Mouse (Mus musculus) liver, embryonic 16.5 days (tissue): ENCODE measurements around the gene Cyp2s1. TPM values are rescaled to one million over a fixed set of nuclear protein-coding genes. Genes with fewer than 3 reads are reported as not detected.
A peak's percentile ranks its signal among the peaks of the same experiment; 100 is the strongest.

Source experiments
- ATAC-seq: fragments of 200-750 bp; cut with Nextera tagmentation; 2 replicates; pipeline ENCODE4 v1.8.0; 2017; ENCODE audit warnings: low read depth, mild to moderate bottlenecking, moderate number of reproducible peaks, moderate library complexity
- H3K27ac ChIP-seq: fragments of 300-500 bp; sonication (generic); 2 replicates; pipeline ENCODE4 v1.5.1; 2014; ENCODE audit warnings: mild to moderate bottlenecking, low read length
- H3K27me3 ChIP-seq: fragments of 300-500 bp; sonication (generic); 2 replicates; pipeline ENCODE4 v1.6.1; 2014; ENCODE audit warnings: low read depth, low read length, mixed read lengths; ENCODE audit not compliant: control insufficient read depth, insufficient read depth
- H3K36me3 ChIP-seq: fragments of 300-500 bp; sonication (generic); 2 replicates; pipeline ENCODE4 v1.6.1; 2014; ENCODE audit warnings: mild to moderate bottlenecking; ENCODE audit not compliant: control insufficient read depth, insufficient read depth
- H3K4me1 ChIP-seq: fragments of 300-500 bp; sonication (generic); 2 replicates; pipeline ENCODE4 v1.6.1; 2014; ENCODE audit warnings: low read depth, low read length, mixed read lengths; ENCODE audit not compliant: control insufficient read depth
- H3K4me2 ChIP-seq: fragments of 300-500 bp; sonication (generic); 2 replicates; pipeline ENCODE4 v1.6.1; 2014; ENCODE audit warnings: low read depth, low read length, mixed read lengths
- H3K4me3 ChIP-seq: fragments of 300-500 bp; sonication (generic); 2 replicates; pipeline ENCODE4 v1.5.1; 2014; ENCODE audit warnings: low read depth, mild to moderate bottlenecking, low read length
- H3K9ac ChIP-seq: fragments of 300-500 bp; sonication (generic); 2 replicates; pipeline ENCODE4 v1.6.1; 2014; ENCODE audit warnings: low read depth, low read length
- H3K9me3 ChIP-seq: fragments of 300-500 bp; sonication (generic); replicated peaks from 2 replicates; pipeline ENCODE4 v1.6.1; 2016; ENCODE audit warnings: low read length; ENCODE audit not compliant: control insufficient read depth
- WGBS: fragments of 180-500 bp; shearing (Covaris S2); extraction: QIAGEN DNeasy Blood & Tissue Kit; methylation state at CpG from one replicate; pipeline ENCODE4 v1.1.7; 2014; ENCODE audit not compliant: insufficient replicate concordance; 5-methylcytosine and 5-hydroxymethylcytosine counted together
- polyA plus RNA-seq: library from polyadenylated mRNA; unstranded; fragments of >200 nt; fragmentation: Nextera tagmentation; extraction: Ambion mirVana; gene quantifications from 2 replicates; pipeline ENCODE4 v1.2.1, GENCODE M21; 2015

Cyp2s1 gene
- polyA plus RNA-seq, 1 experiment from 2014 or later: 0.80 TPM

DNA sequence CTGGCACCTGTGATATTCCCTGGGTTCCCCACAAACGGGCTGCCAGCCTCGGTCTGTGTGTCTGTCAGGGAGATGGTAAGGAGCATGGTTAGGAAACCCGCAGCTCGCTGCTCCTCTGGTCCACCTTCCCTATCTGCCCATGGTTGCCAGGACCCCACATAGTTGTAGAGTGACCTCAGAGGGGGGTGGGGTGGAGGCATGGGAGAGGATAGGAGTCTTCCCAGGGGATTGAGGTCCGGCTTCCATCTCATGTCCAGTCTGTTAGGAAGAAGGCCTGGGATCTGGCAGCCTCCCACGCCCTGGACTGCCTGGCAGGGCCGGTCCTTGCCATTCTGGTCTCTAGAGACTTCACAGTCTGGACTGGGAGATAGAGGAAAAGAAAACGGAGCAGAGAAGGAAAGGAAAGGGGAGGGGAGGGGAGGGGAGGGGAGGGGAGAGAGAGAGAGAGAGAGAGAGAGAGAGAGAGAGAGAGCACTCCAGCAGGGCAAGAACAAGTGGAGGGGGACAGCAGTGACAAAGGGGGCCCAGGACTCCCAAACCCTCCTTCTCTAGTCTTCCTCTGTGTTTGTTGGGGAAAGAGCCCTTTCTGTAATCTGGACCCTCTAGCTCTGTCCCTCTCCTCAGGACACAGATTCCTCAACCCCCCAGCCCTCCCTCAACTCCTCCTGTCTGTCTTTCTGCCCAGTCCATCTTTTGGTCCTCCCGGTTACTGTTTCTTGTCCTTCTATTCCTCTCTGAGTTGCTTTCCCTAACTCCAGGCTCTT is 29.1 kb downstream of the Cyp2s1 start:
- H3K4me2 ChIP-seq: no peak overlapping the region

DNA sequence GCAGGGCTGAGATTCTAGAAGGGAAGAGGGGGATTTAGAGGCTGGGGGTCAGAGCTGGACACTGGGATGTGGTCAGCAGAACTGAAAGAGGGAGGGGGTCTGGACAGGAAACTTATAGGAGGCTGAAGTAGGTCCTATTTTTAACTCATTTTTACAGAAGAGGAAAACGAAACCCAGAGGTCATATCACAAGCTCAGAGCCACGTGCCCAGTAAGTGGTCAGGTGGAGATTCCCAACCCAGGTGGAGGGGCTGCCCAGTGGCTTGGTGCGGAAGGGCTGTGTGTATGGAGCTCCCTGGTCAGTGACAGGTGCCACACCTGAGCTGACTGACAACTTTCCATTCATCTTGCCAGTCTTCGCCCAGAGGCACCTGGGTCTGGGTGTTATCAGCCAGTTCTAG is 29.7 kb downstream of the Cyp2s1 start:
- no peak for ATAC-seq
- Histone ChIP-seq H3K4me2 (no peak overlapping the region), H3K9ac (no peak overlapping the region), H3K9me3 (no peaks in the 10 kb centered on the region), H3K27me3 (peaks cover 2% of the 10 kb centered on the region; the same call in 1 of the 2 replicates), H3K4me3 (no peak overlapping the region), H3K36me3 (no peaks in the 10 kb centered on the region), H3K27ac (no peak overlapping the region), H3K4me1 (peaks cover 7% of the 10 kb centered on the region)
- 40% methylated on average over 4 of the region's 4 CpGs for WGBS

More for the DNA sequence above, 29.1 kb downstream of the Cyp2s1 start:
- H3K27me3 ChIP-seq: peaks cover 2% of the 10 kb centered on the region; the same call in 1 of the 2 replicates
- H3K27ac ChIP-seq: no peak overlapping the region
- H3K36me3 ChIP-seq: no peaks in the 10 kb centered on the region
- H3K9me3 ChIP-seq: no peaks in the 10 kb centered on the region
- peaks cover 3% of the 10 kb centered on the region; the same call in 1 of the 2 replicates for H3K4me1 ChIP-seq
- H3K9ac ChIP-seq: no peak overlapping the region
- 36% methylated on average over 9 of the region's 9 CpGs for WGBS
- ATAC-seq: no peak
- peak overlapping the region; percentile 42; the same call in 1 of the 2 replicates for H3K4me3 ChIP-seq

GRCm38 (mm10) chr7:25785752-25786151 is 31.0 kb downstream of the Cyp2s1 start:
- Histone ChIP-seq H3K4me1 (peaks cover 19% of the 10 kb centered on the region), H3K9me3 (no peaks in the 10 kb centered on the region), H3K36me3 (no peaks in the 10 kb centered on the region), H3K9ac (no peak overlapping the region), H3K4me2 (no peak overlapping the region), H3K27me3 (peaks cover 2% of the 10 kb centered on the region; the same call in 1 of the 2 replicates), H3K27ac (no peak overlapping the region), H3K4me3 (no peak overlapping the region)
- WGBS: 55% methylated on average over 4 of the region's 4 CpGs
- ATAC-seq: no peak

GRCm38 (mm10) chr7:25784808-25785207 is 31.9 kb downstream of the Cyp2s1 start:
- Histone ChIP-seq H3K9ac (no peak overlapping the region), H3K36me3 (no peaks in the 10 kb centered on the region), H3K27ac (no peak overlapping the region), H3K4me1 (peaks cover 16% of the 10 kb centered on the region), H3K4me3 (no peak overlapping the region), H3K9me3 (no peaks in the 10 kb centered on the region), H3K4me2 (no peak overlapping the region), H3K27me3 (peaks cover 2% of the 10 kb centered on the region; the same call in 1 of the 2 replicates)
- ATAC-seq: no peak
- 10% methylated on average over 1 of the region's 1 CpGs for WGBS

DNA sequence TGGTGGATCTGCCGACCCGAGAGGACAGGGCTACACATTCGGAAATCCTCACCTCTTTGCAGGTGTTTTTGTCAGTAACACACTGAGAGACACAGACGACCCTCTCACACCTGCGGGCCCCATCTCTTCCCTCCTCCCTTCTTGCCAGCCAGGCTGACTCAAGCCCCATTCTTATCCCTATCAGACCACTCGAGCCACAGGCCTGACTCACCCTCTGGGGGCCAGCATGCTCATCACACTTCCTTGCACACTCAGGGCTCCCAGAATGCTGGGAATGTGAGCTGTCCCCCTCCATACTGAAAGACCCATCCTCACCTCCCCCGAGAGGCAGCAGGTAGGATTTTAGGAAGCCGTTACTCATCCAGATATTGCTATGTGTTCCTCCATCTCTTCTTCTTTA is 33.0 kb downstream of the Cyp2s1 start:
- H3K36me3 ChIP-seq: no peaks in the 10 kb centered on the region
- H3K9me3 ChIP-seq: no peaks in the 10 kb centered on the region
- H3K27ac ChIP-seq: no peak overlapping the region
- no peak for ATAC-seq
- H3K4me2 ChIP-seq: no peak overlapping the region
- WGBS: 48% methylated on average over 8 of the region's 8 CpGs
- H3K9ac ChIP-seq: no peak overlapping the region
- peaks cover 2% of the 10 kb centered on the region; the same call in 1 of the 2 replicates for H3K27me3 ChIP-seq
- H3K4me1 ChIP-seq: peaks cover 18% of the 10 kb centered on the region
- H3K4me3 ChIP-seq: no peak overlapping the region

GRCm38 (mm10) chr7:25782744-25783143 is 34.0 kb downstream of the Cyp2s1 start:
- ATAC-seq: no peak
- Histone ChIP-seq H3K27ac (no peak overlapping the region), H3K4me2 (no peak overlapping the region), H3K4me1 (peaks cover 18% of the 10 kb centered on the region), H3K4me3 (no peak overlapping the region), H3K9me3 (no peaks in the 10 kb centered on the region), H3K27me3 (peaks cover 2% of the 10 kb centered on the region; the same call in 1 of the 2 replicates), H3K9ac (no peak overlapping the region), H3K36me3 (no peaks in the 10 kb centered on the region)
- 37% methylated on average over 6 of the region's 6 CpGs for WGBS

- Histone ChIP-seq H3K27me3 (no peaks in the 10 kb centered on the region), H3K36me3 (no peaks in the 10 kb centered on the region), H3K4me1 (peaks cover 18% of the 10 kb centered on the region), H3K27ac (peak overlapping the region; percentile 24; the same call in 1 of the 2 replicates), H3K4me2 (peak overlapping the region; percentile 47), H3K9me3 (no peaks in the 10 kb centered on the region), H3K4me3 (peak overlapping the region; percentile 16; the same call in 1 of the 2 replicates), H3K9ac (no peak overlapping the region)
- peak; percentile 24; the same call in 1 of the 2 replicates for ATAC-seq
- WGBS: 23% methylated on average over 11 of the region's 11 CpGs
Observed at GRCm38 (mm10) chr7:25781937-25782610, 34.6 kb downstream of the Cyp2s1 start.

- Histone ChIP-seq H3K4me1 (peaks cover 18% of the 10 kb centered on the region), H3K36me3 (no peaks in the 10 kb centered on the region), H3K27ac (peak overlapping the region; percentile 24; the same call in 1 of the 2 replicates), H3K9me3 (no peaks in the 10 kb centered on the region), H3K4me2 (peak overlapping the region; percentile 47), H3K27me3 (no peaks in the 10 kb centered on the region), H3K9ac (no peak overlapping the region), H3K4me3 (peak overlapping the region; percentile 16; the same call in 1 of the 2 replicates)
- ATAC-seq: 0 out of 2 replicates have a peak, but pooled peaks have one; percentile 4
- 6% methylated on average over 32 of the region's 33 CpGs for WGBS
Observed at GRCm38 (mm10) chr7:25781321-25781936, 35.3 kb downstream of the Cyp2s1 start.
